Mouse (Mus musculus): Measurements from ENCODE around the gene Arhgef10l. TPM values are rescaled to one million over a fixed set of nuclear protein-coding genes. Genes with fewer than 3 reads are reported as not detected.

The Arhgef10l gene
- polyA plus RNA-seq, 2 experiments: 2.4 to 2.5 TPM

DNA sequence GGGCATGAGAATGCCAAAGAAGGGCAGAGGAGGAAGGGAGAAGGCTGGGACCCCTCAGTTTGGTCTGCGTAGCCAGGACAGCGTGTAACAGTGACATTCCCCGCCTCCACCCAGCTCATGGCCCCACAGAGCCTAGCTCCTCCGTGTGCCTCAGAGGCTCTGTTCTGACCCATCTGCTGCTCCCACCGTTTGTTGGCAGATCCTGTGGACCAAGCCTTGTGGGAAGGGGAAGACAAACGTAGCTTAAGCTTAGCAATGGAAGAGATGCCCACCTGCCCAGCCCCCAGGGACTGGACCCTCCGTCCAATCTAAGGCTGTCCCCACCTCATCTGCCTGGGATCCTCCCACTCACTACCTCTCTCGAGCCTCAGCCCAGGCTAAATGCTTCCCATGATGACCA is 28.5 kb downstream of the Arhgef10l start:
- TF ChIP-seq EP300 (IDR thresholded peaks at IDR 0.05; ENCODE audit: low read depth): no peak
- TF ChIP-seq CTCF (IDR thresholded peaks at IDR 0.05; ENCODE audit: low read depth): no peak

DNA sequence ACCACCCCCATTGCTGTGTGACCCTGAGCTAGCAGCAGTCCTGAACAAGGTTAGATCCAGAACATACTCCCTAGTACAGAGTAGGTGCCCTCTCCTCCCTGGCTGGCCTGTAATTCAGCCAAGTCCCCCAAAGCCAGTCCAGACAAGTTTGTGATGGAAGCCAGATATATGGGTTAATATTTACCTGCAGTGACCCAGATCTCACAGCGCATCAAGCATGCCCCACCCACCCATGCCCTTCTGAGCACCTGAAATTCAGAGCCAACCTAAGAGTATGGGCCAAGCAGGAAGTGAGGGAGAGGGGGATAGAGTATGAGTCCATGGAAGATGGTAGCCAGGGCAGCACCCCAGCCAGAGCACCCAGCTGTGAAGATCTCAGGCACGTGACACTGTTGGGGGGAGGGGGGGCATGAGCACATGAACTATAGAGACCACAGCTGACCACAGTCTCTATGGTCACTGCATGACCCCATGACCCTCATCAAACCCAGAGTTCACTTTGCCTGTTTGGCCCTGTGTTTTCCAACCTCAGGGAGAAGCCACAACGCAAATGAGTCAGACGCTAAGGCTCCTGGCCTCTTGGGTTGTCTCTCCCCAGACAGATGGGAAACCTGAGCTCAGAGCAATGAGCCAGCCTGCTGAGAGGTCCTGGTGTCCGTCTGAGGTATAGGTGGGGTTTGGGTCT is 29.4 kb downstream of the Arhgef10l start:
- Histone ChIP-seq H3K4me3 (ENCODE audit: insufficient read depth in 1 of 2, low read depth in 2 of 2, low read length in 2 of 2) (no peak overlapping the region), H3K36me3 (replicated peaks; ENCODE audit: control insufficient read depth, insufficient read depth, low read depth) (no peaks in the 10 kb centered on the region), H3K9ac (replicated peaks) (no peak overlapping the region), H3K4me1 (replicated peaks; ENCODE audit: control insufficient read depth in 2 of 2, insufficient read depth in 2 of 2, low read length in 1 of 2) (peaks cover 0 to 4% of the 10 kb centered on the region in 2 experiments; a peak in 2 of 4 replicates), H3K4me2 (ENCODE audit: low read depth) (no peak overlapping the region), H3K27ac (no peak overlapping the region), H3K27me3 (ENCODE audit: control insufficient read depth, insufficient read depth, low read length) (no peaks in the 10 kb centered on the region), H3K9me3 (ENCODE audit: control insufficient read depth, low read length) (no peaks in the 10 kb centered on the region)
- ATAC-seq (ENCODE audit: insufficient read depth) (peak; percentile 37), DNase-seq (ENCODE audit: low read depth in 3 of 3, low spot score in 3 of 3) (no peak)
- no peak for TF ChIP-seq EP300 (IDR thresholded peaks at IDR 0.05; ENCODE audit: low read depth)
- TF ChIP-seq CTCF (IDR thresholded peaks at IDR 0.05; ENCODE audit: low read depth): no peak
- WGBS (ENCODE audit: insufficient replicate concordance): 53% methylated on average over 5 of the region's 5 CpGs

More for the DNA sequence above, 28.5 kb downstream of the Arhgef10l start:
- Histone ChIP-seq H3K36me3 (replicated peaks; ENCODE audit: control insufficient read depth, insufficient read depth, low read depth) (no peaks in the 10 kb centered on the region), H3K4me3 (ENCODE audit: insufficient read depth in 1 of 2, low read depth in 2 of 2, low read length in 2 of 2) (no peak overlapping the region), H3K27ac (no peak overlapping the region), H3K4me2 (ENCODE audit: low read depth) (no peak overlapping the region), H3K9ac (replicated peaks) (no peak overlapping the region), H3K4me1 (replicated peaks; ENCODE audit: control insufficient read depth in 2 of 2, insufficient read depth in 2 of 2, low read length in 1 of 2) (peaks cover 0 to 4% of the 10 kb centered on the region in 2 experiments; a peak in 1 of 4 replicates), H3K27me3 (ENCODE audit: control insufficient read depth, insufficient read depth, low read length) (no peaks in the 10 kb centered on the region), H3K9me3 (ENCODE audit: control insufficient read depth, low read length) (no peaks in the 10 kb centered on the region)
- DNase-seq (ENCODE audit: low read depth in 3 of 3, low spot score in 3 of 3) (no peak), ATAC-seq (ENCODE audit: insufficient read depth) (no peak)
- WGBS (ENCODE audit: insufficient replicate concordance): 46% methylated on average over 8 of the region's 8 CpGs

DNA sequence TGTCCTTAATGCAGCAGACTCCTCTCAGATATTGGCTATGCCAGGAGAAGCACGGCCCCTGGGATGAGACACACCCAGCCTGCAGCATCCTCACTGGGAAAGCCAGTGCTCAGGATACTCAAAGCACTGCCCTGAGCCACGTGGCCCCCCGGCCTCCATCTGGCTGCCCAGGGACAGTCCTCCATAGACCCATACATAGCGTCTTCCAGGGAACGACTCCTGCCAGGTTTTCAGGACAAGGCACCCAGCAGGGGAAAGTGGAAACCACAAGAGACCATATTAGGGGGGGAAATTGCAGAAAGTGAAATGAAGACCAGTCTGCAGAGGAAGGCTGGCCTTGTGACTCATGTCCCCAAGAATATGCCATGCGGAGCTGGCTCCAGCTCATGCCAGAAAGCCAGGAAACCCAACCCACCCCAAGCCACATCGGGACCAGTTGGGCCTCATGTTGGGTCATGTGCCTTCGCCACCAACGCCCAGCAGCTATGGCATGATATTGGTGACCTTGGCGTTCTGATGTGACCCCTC is 30.9 kb downstream of the Arhgef10l start:
- Histone ChIP-seq H3K36me3 (replicated peaks; ENCODE audit: control insufficient read depth, insufficient read depth, low read depth) (no peaks in the 10 kb centered on the region), H3K9me3 (ENCODE audit: control insufficient read depth, low read length) (no peaks in the 10 kb centered on the region), H3K27me3 (ENCODE audit: control insufficient read depth, insufficient read depth, low read length) (no peaks in the 10 kb centered on the region), H3K4me1 (replicated peaks; ENCODE audit: control insufficient read depth in 2 of 2, insufficient read depth in 2 of 2, low read length in 1 of 2) (peaks cover 0 to 12% of the 10 kb centered on the region in 2 experiments; a peak in 2 of 4 replicates), H3K27ac (no peak overlapping the region), H3K9ac (replicated peaks) (no peak overlapping the region), H3K4me2 (ENCODE audit: low read depth) (no peak overlapping the region), H3K4me3 (ENCODE audit: insufficient read depth in 1 of 2, low read depth in 2 of 2, low read length in 2 of 2) (no peak overlapping the region)
- DNase-seq (ENCODE audit: low read depth in 3 of 3, low spot score in 3 of 3) (no peak), ATAC-seq (ENCODE audit: insufficient read depth) (no peak)
- 56% methylated on average over 10 of the region's 10 CpGs for whole genome bisulfite sequencing (ENCODE audit: insufficient replicate concordance)
- TF ChIP-seq EP300 (IDR thresholded peaks at IDR 0.05; ENCODE audit: low read depth): no peak
- no peak for TF ChIP-seq CTCF (IDR thresholded peaks at IDR 0.05; ENCODE audit: low read depth)

DNA sequence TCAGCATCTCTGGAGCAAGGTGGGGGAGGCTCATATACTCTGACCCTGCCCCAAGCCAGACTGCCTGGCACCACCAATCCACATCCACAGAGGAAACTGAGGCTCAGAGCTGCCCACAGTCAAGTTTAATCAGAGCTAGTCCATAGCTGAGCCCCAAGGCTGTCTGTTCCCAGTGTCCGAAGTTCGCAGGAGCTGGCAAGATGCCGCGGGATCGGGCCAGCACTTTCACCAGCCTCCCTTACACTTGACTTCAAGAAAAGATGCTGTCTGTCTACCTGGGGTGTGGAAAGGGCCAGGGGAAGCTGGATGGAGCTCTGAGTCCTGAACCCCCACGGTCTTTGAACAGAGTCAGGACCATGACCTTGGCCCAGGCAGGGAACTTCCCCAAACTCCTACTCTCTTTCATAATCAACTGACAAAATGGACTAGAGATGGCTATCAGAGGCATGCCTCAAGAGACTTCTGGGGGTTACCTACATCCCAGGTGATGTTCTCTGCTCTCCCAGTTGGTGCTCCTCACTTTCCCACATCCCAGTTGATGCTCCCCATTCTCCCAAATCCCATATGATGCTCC is 34.4 kb downstream of the Arhgef10l start:
- no peak overlapping the region for H3K4me2 ChIP-seq (ENCODE audit: low read depth)
- H3K4me3 ChIP-seq (ENCODE audit: insufficient read depth in 1 of 2, low read depth in 2 of 2, low read length in 2 of 2): no peak overlapping the region
- no peaks in the 10 kb centered on the region for H3K36me3 ChIP-seq (replicated peaks; ENCODE audit: control insufficient read depth, insufficient read depth, low read depth)
- WGBS (ENCODE audit: insufficient replicate concordance): 61% methylated on average over 6 of the region's 6 CpGs
- H3K4me1 ChIP-seq (replicated peaks; ENCODE audit: control insufficient read depth in 2 of 2, insufficient read depth in 2 of 2, low read length in 1 of 2): peaks cover 0 to 12% of the 10 kb centered on the region in 2 experiments; a peak in 2 of 4 replicates
- ATAC-seq (ENCODE audit: insufficient read depth): no peak
- H3K27me3 ChIP-seq (ENCODE audit: control insufficient read depth, insufficient read depth, low read length): no peaks in the 10 kb centered on the region
- H3K9ac ChIP-seq (replicated peaks): no peak overlapping the region
- H3K27ac ChIP-seq: no peak overlapping the region
- TF ChIP-seq CTCF (IDR thresholded peaks at IDR 0.05; ENCODE audit: low read depth): no peak
- no peak for TF ChIP-seq EP300 (IDR thresholded peaks at IDR 0.05; ENCODE audit: low read depth)
- no peaks in the 10 kb centered on the region for H3K9me3 ChIP-seq (ENCODE audit: control insufficient read depth, low read length)
- DNase-seq (ENCODE audit: low read depth in 3 of 3, low spot score in 3 of 3): no peak

DNA sequence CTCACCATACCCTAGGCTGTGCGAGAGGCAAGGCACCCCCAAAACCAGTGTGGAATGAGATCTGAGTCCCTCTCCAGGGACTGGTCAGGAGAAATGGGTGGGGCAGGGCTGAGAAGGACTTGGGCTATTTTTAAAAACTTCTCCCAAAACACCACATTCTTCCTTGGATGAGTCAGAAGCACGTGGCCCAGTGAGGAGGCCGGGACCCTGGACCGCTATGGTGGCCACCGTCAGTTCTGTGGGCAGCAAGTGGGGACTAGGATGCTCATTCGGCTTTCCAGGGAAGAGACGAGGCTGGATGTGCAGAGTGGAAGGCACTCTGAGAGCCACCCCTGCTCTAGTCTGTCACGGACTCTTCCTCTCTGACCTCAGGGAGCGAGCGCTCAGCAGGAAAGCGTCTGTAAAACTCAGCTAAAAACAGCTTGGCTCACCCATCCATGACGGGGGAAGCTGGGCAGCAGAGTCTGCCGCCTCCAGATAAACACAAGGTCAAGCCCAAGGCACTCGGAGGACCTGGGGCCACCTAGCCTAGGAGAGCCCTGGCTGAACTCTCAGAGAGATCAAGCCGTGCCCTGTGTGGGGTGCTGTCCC is 35.1 kb downstream of the Arhgef10l start:
- Histone ChIP-seq H3K4me1 (replicated peaks; ENCODE audit: control insufficient read depth in 2 of 2, insufficient read depth in 2 of 2, low read length in 1 of 2) (peaks cover 0 to 10% of the 10 kb centered on the region in 2 experiments; a peak in 1 of 4 replicates), H3K9me3 (ENCODE audit: control insufficient read depth, low read length) (no peaks in the 10 kb centered on the region), H3K4me2 (ENCODE audit: low read depth) (no peak overlapping the region), H3K27me3 (ENCODE audit: control insufficient read depth, insufficient read depth, low read length) (no peaks in the 10 kb centered on the region), H3K9ac (replicated peaks) (no peak overlapping the region), H3K4me3 (ENCODE audit: insufficient read depth in 1 of 2, low read depth in 2 of 2, low read length in 2 of 2) (no peak overlapping the region), H3K27ac (no peak overlapping the region), H3K36me3 (replicated peaks; ENCODE audit: control insufficient read depth, insufficient read depth, low read depth) (no peaks in the 10 kb centered on the region)
- WGBS (ENCODE audit: insufficient replicate concordance): 36% methylated on average over 15 of the region's 15 CpGs
- ATAC-seq (ENCODE audit: insufficient read depth): peak; percentile 9; the same call in 1 of the 2 replicates
- TF ChIP-seq EP300 (IDR thresholded peaks at IDR 0.05; ENCODE audit: low read depth): no peak
- TF ChIP-seq CTCF (IDR thresholded peaks at IDR 0.05; ENCODE audit: low read depth): no peak
- DNase-seq (ENCODE audit: low read depth in 3 of 3, low spot score in 3 of 3): no peak

Data from liver, embryonic 14.5 days (tissue).